In the genomic region with DNA sequence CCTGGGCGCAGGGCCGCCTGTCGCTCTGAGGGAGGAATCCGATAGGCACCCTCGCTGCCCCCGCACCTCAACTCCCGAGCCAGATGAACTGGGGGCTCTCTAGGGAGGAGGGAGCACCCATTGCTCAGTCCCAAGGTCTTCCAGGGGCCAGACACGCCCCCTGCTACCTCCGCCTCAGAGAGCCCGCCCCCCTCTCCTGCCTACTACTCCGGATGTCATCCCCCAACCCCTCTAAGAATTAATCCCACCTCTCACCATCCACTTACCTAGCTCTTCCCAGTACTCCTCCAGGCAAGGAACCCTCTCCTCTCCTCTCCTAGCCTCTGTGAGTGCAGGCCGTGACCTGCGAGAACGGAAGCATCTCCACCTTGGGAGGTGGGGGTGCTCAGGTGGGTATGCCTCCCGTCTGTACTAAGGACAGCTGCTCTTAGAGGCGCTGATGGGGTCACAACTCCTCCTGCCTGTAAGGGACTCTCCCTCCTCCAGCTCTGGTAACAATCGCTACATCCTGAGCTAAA, we compare ENCODE assay signal across 9 mouse cellular contexts. TPM values are rescaled to one million over a fixed set of nuclear protein-coding genes. Genes with fewer than 3 reads are reported as not detected.
DNase-seq lines count a peak whose midpoint lies in the region; ATAC-seq and TF ChIP-seq lines count a peak whose summit lies in the region.
"Had no signal": no experiment of that assay in that cellular context is flagged by ENCODE, and none has a peak within 500 bp of the region (broad histone marks: within the 10 kb centered on the region; RNA-seq: fewer than 3 reads in every experiment).

A gene (minus strand): TSS at position 468 of the 518 bp plus-strand sequence.

- H3K4me1 ChIP-seq in CH12.LX (ENCODE audit: control insufficient read depth in 1 of 2, insufficient read depth in 2 of 2) = peaks cover 4 to 15% of the 10 kb centered on the region in 2 experiments; a peak in 3 of 4 replicates
- H3K4me1 ChIP-seq in hindbrain, embryonic 10.5 days (replicated peaks) = peaks cover 42% of the 10 kb centered on the region
- H3K4me1 ChIP-seq in liver, embryonic 11.5 days (replicated peaks; ENCODE audit: control insufficient read depth, insufficient read depth, low read length) = peaks cover 23% of the 10 kb centered on the region

- no peak for TF ChIP-seq RAD21 in CH12.LX (IDR thresholded peaks at IDR 0.05; ENCODE audit: low read depth, low read length)

- TF ChIP-seq CTCF in CH12.LX (conservative IDR thresholded peaks at IDR 0.05 in 1 of 2, IDR thresholded peaks at IDR 0.05 in 1 of 2; ENCODE audit: low read depth in 2 of 2, low read length in 2 of 2) = no peak

- no peak for TF ChIP-seq EP300 in CH12.LX (IDR thresholded peaks at IDR 0.05; ENCODE audit: low read length)

- peak; percentile 55 to 59 for DNase-seq in cerebellum, postnatal 10 days
- no peak for DNase-seq in cerebellum, adult 8-10 months
- no peak for DNase-seq in CH12.LX (ENCODE audit: extremely low read depth)
- DNase-seq in hindbrain, embryonic 10.5 days (ENCODE audit: low spot score) = no peak
- no peak for DNase-seq in liver, embryonic 11.5 days (ENCODE audit: low spot score)
- no peak for DNase-seq in right cerebral cortex, adult 18-20 months
- DNase-seq in adrenal gland, adult 8-10 months = no peak
- no peak for DNase-seq in embryo, embryonic 11 days

- in situ Hi-C loops in CH12.LX (cut with MboI; ENCODE audit: low pct_ligation_motif_present, low pct_unique_long_range_greater_than_20kb, low sequenced_read_pairs) = no loop called here

- H3K27me3 ChIP-seq in CH12.LX (replicated peaks) = peaks cover 92% of the 10 kb centered on the region
- peaks cover 88% of the 10 kb centered on the region for H3K27me3 ChIP-seq in hindbrain, embryonic 10.5 days (ENCODE audit: insufficient read depth, poor library complexity, severe bottlenecking)
- H3K27me3 ChIP-seq in liver, embryonic 11.5 days (replicated peaks; ENCODE audit: control insufficient read depth, insufficient read depth, low read length) = peaks cover 61% of the 10 kb centered on the region

- no peak for TF ChIP-seq POLR2A in CH12.LX (IDR thresholded peaks at IDR 0.05; ENCODE audit: low read depth, low read length)

- H3K9ac ChIP-seq in CH12.LX (ENCODE audit: insufficient read depth, low read depth) = no peak within 1 kb of the TSS
- no peak within 1 kb of the TSS for H3K9ac ChIP-seq in liver, embryonic 11.5 days (ENCODE audit: low read depth, low read length)

- no peak within 1 kb of the TSS for H3K4me3 ChIP-seq in CH12.LX (replicated peaks in 1 of 3; ENCODE audit: low read depth in 2 of 3, low read length in 2 of 3, poor library complexity in 1 of 3)
- H3K4me3 ChIP-seq in hindbrain, embryonic 10.5 days = peak within 1 kb of the TSS; percentile 57
- peak within 1 kb of the TSS; percentile 47 for H3K4me3 ChIP-seq in liver, embryonic 11.5 days (ENCODE audit: low read depth, low read length)

- ATAC-seq in liver, embryonic 11.5 days (replicated peaks; ENCODE audit: low FRiP score) = no peak

- H3K27ac ChIP-seq in CH12.LX (ENCODE audit: insufficient read depth, low read depth) = no peak within 1 kb of the TSS
- H3K27ac ChIP-seq in hindbrain, embryonic 10.5 days = peak within 1 kb of the TSS; percentile 76
- no peak within 1 kb of the TSS for H3K27ac ChIP-seq in liver, embryonic 11.5 days (ENCODE audit: low read depth, low read length)

- peak within 1 kb of the TSS; percentile 1; the same call in 1 of the 2 replicates for H3K4me2 ChIP-seq in CH12.LX (ENCODE audit: insufficient read depth, low read depth, poor library complexity, severe bottlenecking)
- H3K4me2 ChIP-seq in liver, embryonic 11.5 days = peak within 1 kb of the TSS; percentile 80

- WGBS in hindbrain, embryonic 10.5 days = under 1% methylated on average over 16 of the region's 17 CpGs
- 5% methylated on average over 17 of the region's 17 CpGs for WGBS in liver, embryonic 11.5 days

- H3K79me2 ChIP-seq in CH12.LX (replicated peaks; ENCODE audit: control insufficient read depth, extremely low read depth, insufficient read depth, poor library complexity, severe bottlenecking) = no peaks in the 10 kb centered on the region

- no peaks in the 10 kb centered on the region for H3K9me3 ChIP-seq in CH12.LX (replicated peaks; ENCODE audit: low read length)
- no peaks in the 10 kb centered on the region for H3K9me3 ChIP-seq in hindbrain, embryonic 10.5 days
- H3K9me3 ChIP-seq in liver, embryonic 11.5 days (ENCODE audit: control insufficient read depth, low read length) = no peaks in the 10 kb centered on the region

- dilution Hi-C loops in CH12.LX (cut with MboI; ENCODE audit: extremely low pct_ligation_motif_present, extremely low pct_unique_long_range_greater_than_20kb, low sequenced_read_pairs) = no loop called here

- no peaks in the 10 kb centered on the region for H3K36me3 ChIP-seq in CH12.LX (replicated peaks in 1 of 2; ENCODE audit: control insufficient read depth in 1 of 2, insufficient read depth in 1 of 2, low read length in 1 of 2)
- no peaks in the 10 kb centered on the region for H3K36me3 ChIP-seq in hindbrain, embryonic 10.5 days
- H3K36me3 ChIP-seq in liver, embryonic 11.5 days (ENCODE audit: control insufficient read depth, insufficient read depth, low read length) = no peaks in the 10 kb centered on the region

TF ChIP-seq in CH12.LX, 34 proteins besides CTCF, POLR2A, EP300 and RAD21:
- TF ChIP-seq BHLHE40 (IDR thresholded peaks at IDR 0.05; ENCODE audit: low read depth, low read length) = no peak
- TF ChIP-seq MAX (IDR thresholded peaks at IDR 0.05; ENCODE audit: low read length) = no peak
- no peak for TF ChIP-seq SIN3A (IDR thresholded peaks at IDR 0.05; ENCODE audit: low read length)
- no peak for TF ChIP-seq IRF4 (IDR thresholded peaks at IDR 0.05; ENCODE audit: low read depth, low read length)
- no peak for TF ChIP-seq CHD2 (IDR thresholded peaks at IDR 0.05; ENCODE audit: low read length)
- no peak for TF ChIP-seq SMC3 (IDR thresholded peaks at IDR 0.05; ENCODE audit: low read depth, low read length)
- no peak for TF ChIP-seq ZC3H11A (IDR thresholded peaks at IDR 0.05; ENCODE audit: low read depth, low read length)
- TF ChIP-seq USF2 (conservative IDR thresholded peaks at IDR 0.05; ENCODE audit: low read depth, low read length) = no peak
- TF ChIP-seq UBTF (IDR thresholded peaks at IDR 0.05; ENCODE audit: low read depth, low read length) = no peak
- no peak for TF ChIP-seq ELF1 (IDR thresholded peaks at IDR 0.05; ENCODE audit: low read depth, low read length)
- no peak for TF ChIP-seq USF1 (IDR thresholded peaks at IDR 0.05; ENCODE audit: low read depth, low read length)
- TF ChIP-seq KAT2A (IDR thresholded peaks at IDR 0.05; ENCODE audit: insufficient replicate concordance, low read length) = no peak
- TF ChIP-seq NRF1 (IDR thresholded peaks at IDR 0.05; ENCODE audit: low read depth, low read length) = no peak
- TF ChIP-seq MYC (IDR thresholded peaks at IDR 0.05; ENCODE audit: low read depth, low read length) = no peak
- no peak for TF ChIP-seq TCF12 (IDR thresholded peaks at IDR 0.05; ENCODE audit: low read depth, low read length)
- no peak for TF ChIP-seq GABPA (IDR thresholded peaks at IDR 0.05; ENCODE audit: insufficient replicate concordance, low read depth, low read length)

RNA-seq across cellular contexts. Expression of the gene that starts here (rescaled TPM):
- total RNA-seq in CH12.LX (2012; rRNA removed) (28.5 and 31.6 TPM in 2 replicates), CH12.LX (2014; rRNA removed) (1.0 and 1.3 TPM in 2 replicates)
- polyA plus RNA-seq in CH12.LX (2012; ENCODE audit: insufficient read length, low read depth) = 2.9 and 3.6 TPM in 2 replicates
- polyA plus RNA-seq in hindbrain, embryonic 10.5 days (2016; fragmentation: Nextera tagmentation; extraction: Ambion mirVana) = 2.6 and 4.7 TPM in 2 replicates
- polyA plus RNA-seq in liver, embryonic 11.5 days (2014; fragmentation: Nextera tagmentation; extraction: Ambion mirVana) = 3.1 and 4.4 TPM in 2 replicates
- 1 to 10 TPM; 2.1 to 4.9 (median 3.6) TPM for total RNA-seq in adrenal gland, adult 8-10 months (2022)
- polyA plus RNA-seq: spleen, adult 2 months had no signal

Comparison
In these comparisons a context has a peak if more than half of its experiments do, and no peak if none do; other contexts are left out.
1. DNase-seq: peak in cerebellum, postnatal 10 days (2 of 2); none in cerebellum, adult 8-10 months (single experiment), CH12.LX (single experiment), hindbrain, embryonic 10.5 days (single experiment), liver, embryonic 11.5 days (single experiment), right cerebral cortex, adult 18-20 months (single experiment), adrenal gland, adult 8-10 months (single experiment) and embryo, embryonic 11 days (single experiment).
2. H3K4me3 ChIP-seq: peak in hindbrain, embryonic 10.5 days (single experiment) and liver, embryonic 11.5 days (single experiment); none in CH12.LX (0 of 3).